ENCODE assay signal across 8 mouse cellular contexts in genomic region chr9:107541474-107542351, GRCm38 (mm10). TPM values are rescaled to one million over a fixed set of nuclear protein-coding genes. Genes with fewer than 3 reads are reported as not detected.
A peak's percentile ranks its signal among the peaks of the same experiment; 100 is the strongest.
DNase-seq lines count a peak whose midpoint lies in the region; ATAC-seq lines count a peak whose summit lies in the region.

Cyb561d2 (minus strand) TSS chr9:107542193.
Nprl2 (plus strand) TSS chr9:107542226.

- H3K27ac ChIP-seq in hindbrain, embryonic 14.5 days: peak within 1 kb of the TSS; percentile 22; the same call in 1 of the 2 replicates

- peaks cover 28% of the 10 kb centered on the region for H3K4me1 ChIP-seq in hindbrain, embryonic 14.5 days (replicated peaks; ENCODE audit: control insufficient read depth, insufficient read depth, low read length)

- H3K9me3 ChIP-seq in hindbrain, embryonic 14.5 days (ENCODE audit: control insufficient read depth, low read length): no peaks in the 10 kb centered on the region

- H3K4me2 ChIP-seq in hindbrain, embryonic 14.5 days (replicated peaks): peak within 1 kb of the TSS; percentile 84

- H3K4me3 ChIP-seq in hindbrain, embryonic 14.5 days (replicated peaks; ENCODE audit: low read length): peak within 1 kb of the TSS; percentile 49

- WGBS in hindbrain, embryonic 14.5 days: 1% methylated on average over 46 of the region's 46 CpGs

- ATAC-seq in hindbrain, embryonic 14.5 days (ENCODE audit: low FRiP score): peak; percentile 89

- peaks cover 51% of the 10 kb centered on the region for H3K36me3 ChIP-seq in hindbrain, embryonic 14.5 days (replicated peaks; ENCODE audit: control insufficient read depth, insufficient read depth)

- DNase-seq in R1 (ENCODE audit: low read depth, low spot score): peak; percentile 97
- DNase-seq in cerebellum, postnatal 25 days: peak; percentile 94 to 95
- peak; percentile 87 to 91 for DNase-seq in frontal cortex, postnatal 25 days (ENCODE audit: low spot score in 2 of 2)
- DNase-seq in hindbrain, embryonic 14.5 days (ENCODE audit: low spot score): peak; percentile 94
- DNase-seq in left cerebral cortex, adult 11 months (ENCODE audit: low spot score): peak; percentile 86
- peak; percentile 95 to 96 for DNase-seq in lung, postnatal 4 days
- peak; percentile 87 for DNase-seq in retina, postnatal 7 days (ENCODE audit: low read depth, low spot score)
- DNase-seq in urinary bladder, adult 2 months (ENCODE audit: low spot score): peak; percentile 88

- no peaks in the 10 kb centered on the region for H3K27me3 ChIP-seq in hindbrain, embryonic 14.5 days (ENCODE audit: control insufficient read depth, insufficient read depth, low read length)

- peak within 1 kb of the TSS; percentile 62 for H3K9ac ChIP-seq in hindbrain, embryonic 14.5 days

RNA-seq across cellular contexts. Expression of gene Cyb561d2, which starts in this region (rescaled TPM):
- polyA plus RNA-seq in hindbrain, embryonic 14.5 days (2014; fragmentation: Nextera tagmentation; extraction: Ambion mirVana): 44.9 and 49.3 TPM in 2 replicates
- polyA plus RNA-seq in urinary bladder, adult 2 months (2012; rRNA removed): 15.2 and 19.4 TPM in 2 replicates

RNA-seq across cellular contexts. Expression of gene Nprl2, which starts in this region (rescaled TPM):
- polyA plus RNA-seq in hindbrain, embryonic 14.5 days (2014; fragmentation: Nextera tagmentation; extraction: Ambion mirVana): 65.8 and 71.4 TPM in 2 replicates
- polyA plus RNA-seq in urinary bladder, adult 2 months (2012; rRNA removed): 26.6 and 35.2 TPM in 2 replicates

Comparison
In these comparisons a context has a peak if more than half of its experiments do, and no peak if none do; other contexts are left out.
1. Peak in every context shown above with its lines: DNase-seq, ATAC-seq, H3K4me3 ChIP-seq and H3K27ac ChIP-seq.